Mouse (Mus musculus) heart, embryonic 13.5 days (tissue): ENCODE data around the gene Negr1. TPM values are rescaled to one million over a fixed set of nuclear protein-coding genes. Genes with fewer than 3 reads are reported as not detected.

Experiments
- ATAC-seq: fragments of 200-750 bp; cut with Nextera tagmentation; 2 replicates; pipeline ENCODE4 v1.8.0; 2017; ENCODE audit warnings: moderate TSS enrichment; ENCODE audit not compliant: insufficient number of reproducible peaks, low FRiP score, low TSS enrichment; ENCODE audit errors: extremely low read depth
- H3K27ac ChIP-seq: fragments of 300-500 bp; sonication (generic); replicated peaks from 2 replicates; pipeline ENCODE4 v1.5.1; 2015; ENCODE audit warnings: moderate library complexity, mild to moderate bottlenecking, inconsistent platforms
- H3K27me3 ChIP-seq: fragments of 300-500 bp; sonication (generic); replicated peaks from 2 replicates; pipeline ENCODE4 v1.6.1; 2015; ENCODE audit warnings: mild to moderate bottlenecking, inconsistent platforms
- H3K36me3 ChIP-seq: fragments of 300-500 bp; sonication (generic); 2 replicates; pipeline ENCODE4 v1.6.1; 2015; ENCODE audit warnings: mild to moderate bottlenecking, inconsistent platforms
- H3K4me1 ChIP-seq: fragments of 300-500 bp; sonication (generic); 2 replicates; pipeline ENCODE4 v1.6.1; 2015; ENCODE audit warnings: inconsistent platforms
- H3K4me2 ChIP-seq: fragments of 300-500 bp; sonication (generic); 2 replicates; pipeline ENCODE4 v1.6.1; 2015; ENCODE audit warnings: inconsistent platforms, mild to moderate bottlenecking, moderate library complexity
- H3K4me3 ChIP-seq: fragments of 300-500 bp; sonication (generic); 2 replicates; pipeline ENCODE4 v1.5.1; 2015; ENCODE audit warnings: moderate library complexity, mild to moderate bottlenecking, inconsistent platforms
- H3K9ac ChIP-seq: fragments of 300-500 bp; sonication (generic); 2 replicates; pipeline ENCODE4 v1.6.1; 2015; ENCODE audit warnings: inconsistent platforms, mild to moderate bottlenecking, moderate library complexity
- H3K9me3 ChIP-seq: fragments of 300-500 bp; sonication (generic); 2 replicates; pipeline ENCODE4 v1.6.1; 2016; ENCODE audit warnings: inconsistent platforms
- WGBS: fragments of 180-500 bp; shearing (Covaris S2); methylation state at CpG from one replicate; pipeline ENCODE4 v1.1.7; 2015; ENCODE audit warnings: mixed read lengths; 5-methylcytosine and 5-hydroxymethylcytosine counted together
- polyA plus RNA-seq: library from polyadenylated mRNA; unstranded; fragments of >200 nt; fragmentation: Nextera tagmentation; extraction: Ambion mirVana; gene quantifications from 2 replicates; pipeline ENCODE4 v1.2.1, GENCODE M21; 2015

Negr1 gene
- polyA plus RNA-seq, 1 experiment from 2014 or later = 1.7 TPM

GRCm38 (mm10) chr3:156590612-156591011, 29.0 kb downstream of the Negr1 start:
- Histone ChIP-seq H3K4me1 (peaks cover 5% of the 10 kb centered on the region), H3K4me2 (no peak overlapping the region), H3K27me3 (no peaks in the 10 kb centered on the region), H3K36me3 (no peaks in the 10 kb centered on the region), H3K9ac (no peak overlapping the region), H3K9me3 (no peaks in the 10 kb centered on the region), H3K27ac (no peak overlapping the region), H3K4me3 (no peak overlapping the region)
- no peak for ATAC-seq
- WGBS = 81% methylated on average over 4 of the region's 4 CpGs

DNA sequence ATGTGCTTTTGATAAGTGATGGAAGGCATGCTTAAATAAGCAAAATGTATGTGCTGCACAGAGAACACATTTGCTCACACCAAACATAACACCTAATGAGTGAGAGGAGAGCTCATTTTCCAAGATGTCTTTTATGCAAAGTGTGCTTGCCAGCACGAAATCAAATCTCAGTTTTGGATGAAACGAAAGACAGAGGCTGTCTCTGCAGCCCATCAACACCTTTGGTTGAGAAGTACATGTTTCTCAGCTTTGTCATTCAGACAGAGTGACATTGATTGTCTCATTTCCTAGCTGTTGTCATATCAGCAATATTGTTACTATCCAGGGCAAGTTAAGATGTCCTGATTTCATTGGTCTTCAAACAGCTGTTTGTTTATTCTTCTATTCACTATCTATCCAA, 29.5 kb downstream of the Negr1 start:
- Histone ChIP-seq H3K4me2 (no peak overlapping the region), H3K36me3 (no peaks in the 10 kb centered on the region), H3K4me1 (peaks cover 8% of the 10 kb centered on the region), H3K9ac (no peak overlapping the region), H3K27me3 (no peaks in the 10 kb centered on the region), H3K9me3 (no peaks in the 10 kb centered on the region), H3K27ac (no peak overlapping the region), H3K4me3 (no peak overlapping the region)
- WGBS = 40% methylated on average over 2 of the region's 2 CpGs
- ATAC-seq = no peak

DNA sequence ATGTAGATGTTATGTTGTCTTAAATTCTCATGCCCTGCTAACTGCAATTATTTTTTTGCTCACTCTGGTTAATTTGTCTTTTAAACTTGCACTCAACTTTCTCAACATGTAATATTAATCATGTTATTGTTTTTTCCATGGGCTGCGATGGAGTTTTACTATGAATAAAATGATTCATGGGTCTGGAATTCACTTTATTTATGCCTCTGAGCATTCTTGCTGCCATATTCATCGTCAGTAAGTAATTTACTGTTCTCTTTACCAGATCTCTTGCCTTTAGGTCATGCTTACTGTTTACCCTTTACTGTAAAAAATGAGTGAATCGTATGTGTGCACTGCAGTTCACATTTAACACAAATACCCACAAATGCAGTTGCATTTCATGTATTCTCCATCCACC, 45.3 kb downstream of the Negr1 start:
- Histone ChIP-seq H3K4me1 (no peaks in the 10 kb centered on the region), H3K36me3 (no peaks in the 10 kb centered on the region), H3K9me3 (no peaks in the 10 kb centered on the region), H3K4me3 (no peak overlapping the region), H3K9ac (no peak overlapping the region), H3K27ac (no peak overlapping the region), H3K27me3 (no peaks in the 10 kb centered on the region), H3K4me2 (no peak overlapping the region)
- 67% methylated on average over 3 of the region's 3 CpGs for WGBS
- no peak for ATAC-seq

- Histone ChIP-seq H3K4me2 (no peak overlapping the region), H3K4me1 (no peaks in the 10 kb centered on the region), H3K27ac (no peak overlapping the region), H3K4me3 (no peak overlapping the region), H3K9me3 (no peaks in the 10 kb centered on the region), H3K27me3 (no peaks in the 10 kb centered on the region), H3K9ac (no peak overlapping the region), H3K36me3 (no peaks in the 10 kb centered on the region)
- WGBS = 81% methylated on average over 2 of the region's 2 CpGs
- ATAC-seq = no peak
These were observed 58.3 kb downstream of the Negr1 start for GRCm38 (mm10) chr3:156619921-156620320.

DNA sequence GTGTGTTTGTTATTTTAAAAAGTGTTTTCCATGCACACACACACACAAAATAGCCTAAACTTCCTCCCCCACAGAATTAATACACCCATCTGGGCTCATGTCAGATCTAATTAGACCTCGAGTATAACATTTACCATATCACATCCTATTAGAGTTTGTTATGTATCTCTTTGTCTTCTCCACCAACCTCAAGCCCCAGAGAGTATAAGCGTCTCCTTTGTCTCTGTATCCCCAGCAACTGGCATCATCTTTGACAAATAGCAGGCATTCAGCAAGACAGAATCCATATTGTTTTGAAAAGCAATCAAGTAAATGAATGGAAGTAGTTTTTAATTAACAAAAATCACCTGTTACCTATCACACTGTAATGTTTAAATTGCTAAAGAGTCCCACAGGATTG, 67.0 kb downstream of the Negr1 start:
- no peak overlapping the region for H3K9ac ChIP-seq
- no peaks in the 10 kb centered on the region for H3K9me3 ChIP-seq
- WGBS = 52% methylated on average over 2 of the region's 2 CpGs
- no peaks in the 10 kb centered on the region for H3K36me3 ChIP-seq
- no peak for ATAC-seq
- H3K27ac ChIP-seq = no peak overlapping the region
- no peak overlapping the region for H3K4me2 ChIP-seq
- H3K4me1 ChIP-seq = no peaks in the 10 kb centered on the region
- H3K4me3 ChIP-seq = no peak overlapping the region
- no peaks in the 10 kb centered on the region for H3K27me3 ChIP-seq

- Histone ChIP-seq H3K27ac (no peak overlapping the region), H3K27me3 (no peaks in the 10 kb centered on the region), H3K9ac (no peak overlapping the region), H3K4me1 (no peaks in the 10 kb centered on the region), H3K4me3 (no peak overlapping the region), H3K4me2 (no peak overlapping the region), H3K36me3 (no peaks in the 10 kb centered on the region), H3K9me3 (no peaks in the 10 kb centered on the region)
- 45% methylated on average over 3 of the region's 3 CpGs for WGBS
- no peak for ATAC-seq
These were observed 71.3 kb downstream of the Negr1 start for GRCm38 (mm10) chr3:156632942-156633341.

- Histone ChIP-seq H3K27ac (no peak overlapping the region), H3K9ac (no peak overlapping the region), H3K4me3 (no peak overlapping the region), H3K4me1 (no peaks in the 10 kb centered on the region), H3K36me3 (no peaks in the 10 kb centered on the region), H3K4me2 (no peak overlapping the region), H3K27me3 (no peaks in the 10 kb centered on the region), H3K9me3 (no peaks in the 10 kb centered on the region)
- WGBS = 31% methylated on average over 3 of the region's 3 CpGs
- no peak for ATAC-seq
These were observed 77.8 kb downstream of the Negr1 start for GRCm38 (mm10) chr3:156639382-156639781.

GRCm38 (mm10) chr3:156643710-156644363, 82.2 kb downstream of the Negr1 start:
- Histone ChIP-seq H3K27ac (no peak overlapping the region), H3K36me3 (no peaks in the 10 kb centered on the region), H3K9me3 (no peaks in the 10 kb centered on the region), H3K4me2 (no peak overlapping the region), H3K9ac (no peak overlapping the region), H3K27me3 (no peaks in the 10 kb centered on the region), H3K4me3 (no peak overlapping the region), H3K4me1 (no peaks in the 10 kb centered on the region)
- WGBS = 73% methylated on average over 3 of the region's 3 CpGs
- ATAC-seq = no peak

DNA sequence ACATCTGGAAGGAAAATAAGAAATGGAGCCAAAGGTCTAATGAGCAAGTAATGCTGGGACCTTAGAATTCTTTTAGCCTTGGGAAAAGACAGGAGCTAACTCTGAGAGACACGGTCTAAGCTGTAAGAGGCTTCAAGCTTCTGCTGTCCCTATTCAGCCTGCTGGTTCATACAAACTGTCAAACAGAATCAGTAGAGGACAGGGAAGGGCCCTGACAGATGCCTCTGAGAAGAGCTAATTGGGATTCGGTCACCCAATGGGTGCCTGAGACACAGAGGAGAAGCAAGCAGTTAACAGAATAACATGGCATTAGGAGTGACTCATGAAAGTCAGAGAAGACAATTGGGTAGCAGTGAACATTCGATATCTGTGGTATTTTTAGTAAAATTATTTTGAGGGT, 86.8 kb downstream of the Negr1 start:
- Histone ChIP-seq H3K9ac (no peak overlapping the region), H3K9me3 (no peaks in the 10 kb centered on the region), H3K27ac (no peak overlapping the region), H3K4me1 (no peaks in the 10 kb centered on the region), H3K4me2 (no peak overlapping the region), H3K36me3 (no peaks in the 10 kb centered on the region), H3K27me3 (no peaks in the 10 kb centered on the region), H3K4me3 (no peak overlapping the region)
- 66% methylated on average over 3 of the region's 3 CpGs for WGBS
- no peak for ATAC-seq

DNA sequence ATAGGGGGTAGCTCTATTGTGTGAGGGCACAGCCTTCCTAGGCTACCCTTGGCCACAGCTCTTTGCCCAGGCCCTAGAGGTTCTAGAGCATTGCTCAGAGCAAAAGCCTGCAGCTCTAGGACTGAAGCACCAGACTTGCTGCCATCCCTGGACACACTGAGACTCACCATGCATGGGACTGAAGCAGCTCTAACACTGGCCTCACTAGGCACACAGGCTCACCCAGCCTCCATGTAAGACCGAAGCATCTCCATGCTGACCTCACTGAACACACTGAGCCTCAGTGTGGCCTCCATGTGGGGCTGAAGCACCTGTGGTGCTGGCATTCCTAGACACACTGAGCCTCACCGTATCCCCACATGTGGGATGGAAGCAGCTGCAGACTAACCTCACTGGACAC, 101.0 kb downstream of the Negr1 start:
- no peak overlapping the region for H3K9ac ChIP-seq
- no peaks in the 10 kb centered on the region for H3K4me1 ChIP-seq
- H3K27ac ChIP-seq = no peak overlapping the region
- H3K27me3 ChIP-seq = no peaks in the 10 kb centered on the region
- no peak for ATAC-seq
- WGBS = 77% methylated on average over 2 of the region's 2 CpGs
- H3K9me3 ChIP-seq = no peaks in the 10 kb centered on the region
- no peak overlapping the region for H3K4me3 ChIP-seq
- no peaks in the 10 kb centered on the region for H3K36me3 ChIP-seq
- no peak overlapping the region for H3K4me2 ChIP-seq

GRCm38 (mm10) chr3:156672560-156672959, 111.0 kb downstream of the Negr1 start:
- Histone ChIP-seq H3K9ac (no peak overlapping the region), H3K27me3 (no peaks in the 10 kb centered on the region), H3K27ac (no peak overlapping the region), H3K36me3 (no peaks in the 10 kb centered on the region), H3K4me3 (no peak overlapping the region), H3K4me1 (no peaks in the 10 kb centered on the region), H3K4me2 (no peak overlapping the region), H3K9me3 (no peaks in the 10 kb centered on the region)
- ATAC-seq = no peak
- 67% methylated on average over 3 of the region's 3 CpGs for WGBS

GRCm38 (mm10) chr3:156690059-156690605, 128.5 kb downstream of the Negr1 start:
- no peak overlapping the region for H3K4me2 ChIP-seq
- H3K4me1 ChIP-seq = no peaks in the 10 kb centered on the region
- H3K27ac ChIP-seq = no peak overlapping the region
- H3K9ac ChIP-seq = no peak overlapping the region
- 74% methylated on average over 5 of the region's 5 CpGs for WGBS
- no peaks in the 10 kb centered on the region for H3K27me3 ChIP-seq
- H3K9me3 ChIP-seq = no peaks in the 10 kb centered on the region
- no peak overlapping the region for H3K4me3 ChIP-seq
- no peaks in the 10 kb centered on the region for H3K36me3 ChIP-seq
- no peak for ATAC-seq
